Mouse (Mus musculus) heart, adult 2 months (tissue): ENCODE data around the gene Isoc2b.

Experiments
- CTCF ChIP-seq: fragments of 200-600 bp; IDR thresholded peaks from 2 replicates; pipeline ENCODE4 v1.8.1; 2022; ENCODE audit warnings: antibody characterized with exemption, mild to moderate bottlenecking, moderate library complexity
- POLR2A ChIP-seq: fragments of 200-500 bp; IDR thresholded peaks from 2 replicates; pipeline ENCODE4 v1.6.1; 2011; ENCODE audit warnings: mild to moderate bottlenecking, low read depth, low read length, control low read depth; ENCODE audit not compliant: insufficient read depth

GRCm38 (mm10) chr7:4850621-4851314, 19.3 kb downstream of the Isoc2b start:
- TF ChIP-seq CTCF (no peak), POLR2A (no peak)
